Mouse (Mus musculus) testis, adult 2 months (tissue): ENCODE measurements around the gene Stat5b. TPM values are rescaled to one million over a fixed set of nuclear protein-coding genes. Genes with fewer than 3 reads are reported as not detected.

ENCODE experiments used
- H3K27ac ChIP-seq: fragments of 200-500 bp; 2 replicates; pipeline ENCODE4 v1.5.1; 2012; ENCODE audit warnings: low read depth, low read length; ENCODE audit not compliant: control insufficient read depth, insufficient read depth
- H3K27me3 ChIP-seq: fragments of 200-500 bp; 2 replicates; pipeline ENCODE4 v1.6.1; 2012; ENCODE audit warnings: mild to moderate bottlenecking, low read length, moderate library complexity; ENCODE audit not compliant: control insufficient read depth, insufficient read depth
- H3K36me3 ChIP-seq: fragments of 200-500 bp; 2 replicates; pipeline ENCODE4 v1.6.1; 2012; ENCODE audit warnings: mild to moderate bottlenecking, low read length; ENCODE audit not compliant: control insufficient read depth, insufficient read depth
- H3K4me1 ChIP-seq: fragments of 200-500 bp; 2 replicates; pipeline ENCODE4 v1.6.1; 2012; ENCODE audit warnings: low read length; ENCODE audit not compliant: control insufficient read depth, insufficient read depth
- H3K4me3 ChIP-seq: fragments of 200-500 bp; 2 replicates; pipeline ENCODE4 v1.5.1; 2012; ENCODE audit warnings: low read depth, mild to moderate bottlenecking, low read length, moderate library complexity, mixed read lengths; ENCODE audit not compliant: control insufficient read depth
- CTCF ChIP-seq: fragments of 200-500 bp; IDR thresholded peaks from 2 replicates; pipeline ENCODE4 v1.5.1; 2012; ENCODE audit warnings: low read depth, mild to moderate bottlenecking, inconsistent platforms, low read length, moderate library complexity; ENCODE audit not compliant: control insufficient read depth, insufficient read depth, insufficient replicate concordance
- POLR2A ChIP-seq: fragments of 200-500 bp; IDR thresholded peaks from 2 replicates; pipeline ENCODE4 v1.6.1; 2012; ENCODE audit warnings: low read depth, mild to moderate bottlenecking, inconsistent platforms, low read length, moderate library complexity; ENCODE audit not compliant: control insufficient read depth
- polyA plus RNA-seq: library from polyadenylated mRNA; depleted of rRNA; stranded (reverse); fragments of >200 nt; gene quantifications from 2 replicates; pipeline ENCODE4 v1.2.3, GENCODE M21; 2012; rRNA removed

Gene Stat5b
- polyA plus RNA-seq, 1 experiment = 1.9 TPM

DNA sequence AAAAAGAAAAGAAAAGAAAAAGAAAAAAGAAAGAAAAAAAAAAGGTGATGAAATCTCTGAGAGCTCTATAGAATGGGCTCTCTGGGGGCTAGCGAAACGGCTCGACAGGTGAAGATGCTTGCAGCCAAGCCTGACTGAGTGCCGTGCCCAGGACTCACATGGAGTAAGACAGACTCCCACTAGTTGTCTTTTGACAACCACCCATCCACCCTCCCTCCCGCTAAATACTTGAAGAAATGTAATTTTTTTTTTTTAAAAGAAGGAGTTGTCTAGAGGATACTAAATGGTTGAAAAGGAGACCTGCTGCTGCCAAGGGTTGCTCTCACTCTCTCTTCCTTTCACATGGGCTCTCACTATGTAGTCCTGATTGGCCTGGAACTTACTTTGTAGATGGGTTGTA lies 111.8 kb downstream of the Stat5b start:
- H3K27me3 ChIP-seq = no peaks in the 10 kb centered on the region
- no peak overlapping the region for H3K4me3 ChIP-seq
- H3K27ac ChIP-seq = no peak overlapping the region
- H3K36me3 ChIP-seq = no peaks in the 10 kb centered on the region
- no peak for TF ChIP-seq POLR2A
- H3K4me1 ChIP-seq = peaks cover 16% of the 10 kb centered on the region

DNA sequence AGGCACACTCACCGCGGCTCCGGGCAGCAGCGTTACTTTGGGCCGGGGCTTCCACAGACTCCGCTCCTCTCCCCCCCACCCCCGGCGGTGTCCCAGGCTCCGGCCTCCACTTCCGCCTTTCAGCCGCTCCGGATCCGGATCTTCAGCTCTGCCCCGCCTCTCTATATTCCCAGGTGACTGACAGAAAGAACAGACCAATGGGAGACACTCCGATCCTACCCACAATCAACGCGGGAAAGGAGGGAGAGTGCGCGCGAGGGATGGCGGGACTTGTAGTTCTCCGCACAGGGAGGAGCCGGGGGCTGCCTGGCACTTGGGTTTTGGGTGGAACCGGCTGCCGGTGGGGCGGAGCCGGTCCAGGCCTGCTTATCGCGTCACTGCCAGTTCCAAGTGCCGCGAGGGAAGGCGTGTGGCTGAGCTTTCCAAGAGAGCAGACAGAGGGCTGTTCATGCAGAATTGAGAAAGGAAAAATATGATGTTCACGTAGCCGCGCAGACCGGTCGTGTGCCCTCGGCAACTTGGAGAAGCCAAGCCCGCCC lies 112.4 kb downstream of the Stat5b start, which contains the start of gene Rab5c:
Gene Rab5c (minus strand): TSS at position 150 of the 539 bp plus-strand sequence.
- peaks cover 16% of the 10 kb centered on the region for H3K4me1 ChIP-seq
- no peaks in the 10 kb centered on the region; the same call in 1 of the 2 replicates for H3K36me3 ChIP-seq
- H3K27me3 ChIP-seq = no peaks in the 10 kb centered on the region
- TF ChIP-seq CTCF = no peak
- TF ChIP-seq POLR2A = peak; percentile 26
- H3K4me3 ChIP-seq = peak within 1 kb of the TSS; percentile 86
- peak within 1 kb of the TSS; percentile 62 for H3K27ac ChIP-seq

DNA sequence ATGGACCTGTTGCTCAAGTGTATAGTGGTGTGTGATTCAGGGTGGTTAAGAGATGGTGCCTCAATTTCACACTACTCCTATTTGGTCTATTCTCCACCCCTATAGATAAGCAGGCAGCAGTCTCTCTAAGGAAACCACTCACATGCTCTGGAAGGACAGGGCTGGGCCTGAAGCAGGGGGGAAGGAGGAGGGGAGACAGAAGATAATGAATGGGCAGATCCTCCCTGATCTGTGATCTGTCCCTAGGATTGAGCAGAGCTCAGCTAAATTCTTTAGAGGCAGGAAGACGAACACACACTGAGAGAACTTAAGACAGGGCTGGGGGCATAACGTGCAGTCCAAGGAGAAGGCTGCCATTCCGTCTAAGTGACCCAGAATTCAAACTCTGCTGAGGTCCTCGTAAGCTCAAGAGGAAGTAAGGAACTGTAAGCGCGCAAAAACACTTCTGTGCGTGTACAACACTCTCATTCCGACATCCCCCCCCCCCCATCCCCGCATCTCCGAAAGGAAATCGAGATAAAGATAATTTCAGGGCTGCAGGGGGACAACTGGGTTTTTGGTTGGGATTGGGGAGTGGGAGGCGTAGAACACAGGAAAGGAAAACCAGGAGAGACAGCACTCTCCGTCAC lies 113.3 kb downstream of the Stat5b start:
- H3K4me3 ChIP-seq = peak overlapping the region; percentile 86
- peak overlapping the region; percentile 62 for H3K27ac ChIP-seq
- H3K4me1 ChIP-seq = peaks cover 16% of the 10 kb centered on the region
- H3K27me3 ChIP-seq = no peaks in the 10 kb centered on the region
- TF ChIP-seq CTCF (no peak), POLR2A (no peak)
- H3K36me3 ChIP-seq = no peaks in the 10 kb centered on the region; the same call in 1 of the 2 replicates

DNA sequence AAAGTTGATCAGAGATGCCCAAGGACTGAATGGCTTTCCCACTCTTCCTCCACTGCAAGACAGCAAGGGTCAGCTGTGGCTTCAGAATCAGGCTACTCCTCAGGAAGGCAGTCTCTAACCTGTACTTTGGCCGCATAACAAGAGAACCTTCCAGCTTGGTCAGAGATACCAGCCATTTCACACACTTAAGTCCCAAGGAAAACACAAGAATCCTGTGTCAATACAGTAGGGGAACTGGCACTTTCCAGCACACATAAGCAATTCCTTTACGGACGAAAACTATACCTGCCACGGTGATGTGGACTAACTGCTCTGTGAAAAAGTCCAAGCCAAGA lies 113.8 kb downstream of the Stat5b start:
- H3K27ac ChIP-seq = no peak overlapping the region
- TF ChIP-seq CTCF = no peak
- no peak for TF ChIP-seq POLR2A
- peak overlapping the region; percentile 86; the same call in 1 of the 2 replicates for H3K4me3 ChIP-seq
- no peaks in the 10 kb centered on the region for H3K27me3 ChIP-seq
- H3K36me3 ChIP-seq = no peaks in the 10 kb centered on the region; the same call in 1 of the 2 replicates
- H3K4me1 ChIP-seq = peaks cover 16% of the 10 kb centered on the region

DNA sequence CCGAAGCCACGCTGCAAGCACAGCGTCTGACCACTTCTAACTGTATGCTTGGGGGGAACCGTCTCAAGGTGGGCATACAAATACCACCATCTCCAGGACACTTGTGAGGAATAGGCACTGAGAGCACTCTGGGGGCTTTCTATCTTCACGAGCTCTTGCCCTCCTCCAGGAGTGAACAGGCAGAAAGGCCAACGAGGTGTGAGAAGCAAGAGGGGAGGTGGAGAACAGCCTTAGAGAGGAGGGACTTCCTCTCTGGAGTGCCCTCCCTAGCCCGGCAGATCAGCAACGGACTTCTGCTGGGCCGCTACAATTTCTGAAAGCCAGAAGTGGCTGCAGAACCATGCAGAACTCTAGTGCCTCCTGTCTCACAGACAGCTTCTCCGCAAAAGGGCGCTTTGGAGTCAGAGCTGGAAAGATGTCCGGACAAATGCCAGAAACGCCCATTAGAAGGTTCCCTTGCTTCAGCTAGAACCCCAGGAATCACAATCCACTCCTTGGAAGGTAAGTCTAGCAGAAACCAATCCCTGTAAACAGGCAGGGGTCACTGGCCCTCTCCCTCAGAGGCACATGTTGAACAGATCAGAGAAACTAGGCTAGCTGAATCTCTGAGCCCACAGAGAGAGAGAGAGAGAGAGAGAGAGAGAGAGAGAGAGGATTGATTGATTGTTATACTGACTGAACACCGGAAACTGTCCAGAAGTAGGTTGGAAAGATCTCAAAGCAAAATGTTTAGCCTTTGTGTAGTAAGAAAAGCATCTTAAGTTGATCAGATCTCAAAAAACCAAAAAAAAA lies 114.4 kb downstream of the Stat5b start:
- Histone ChIP-seq H3K27me3 (no peaks in the 10 kb centered on the region), H3K36me3 (no peaks in the 10 kb centered on the region; the same call in 1 of the 2 replicates), H3K27ac (no peak overlapping the region), H3K4me3 (no peak overlapping the region), H3K4me1 (peaks cover 16% of the 10 kb centered on the region)
- TF ChIP-seq POLR2A (no peak), CTCF (no peak)

DNA sequence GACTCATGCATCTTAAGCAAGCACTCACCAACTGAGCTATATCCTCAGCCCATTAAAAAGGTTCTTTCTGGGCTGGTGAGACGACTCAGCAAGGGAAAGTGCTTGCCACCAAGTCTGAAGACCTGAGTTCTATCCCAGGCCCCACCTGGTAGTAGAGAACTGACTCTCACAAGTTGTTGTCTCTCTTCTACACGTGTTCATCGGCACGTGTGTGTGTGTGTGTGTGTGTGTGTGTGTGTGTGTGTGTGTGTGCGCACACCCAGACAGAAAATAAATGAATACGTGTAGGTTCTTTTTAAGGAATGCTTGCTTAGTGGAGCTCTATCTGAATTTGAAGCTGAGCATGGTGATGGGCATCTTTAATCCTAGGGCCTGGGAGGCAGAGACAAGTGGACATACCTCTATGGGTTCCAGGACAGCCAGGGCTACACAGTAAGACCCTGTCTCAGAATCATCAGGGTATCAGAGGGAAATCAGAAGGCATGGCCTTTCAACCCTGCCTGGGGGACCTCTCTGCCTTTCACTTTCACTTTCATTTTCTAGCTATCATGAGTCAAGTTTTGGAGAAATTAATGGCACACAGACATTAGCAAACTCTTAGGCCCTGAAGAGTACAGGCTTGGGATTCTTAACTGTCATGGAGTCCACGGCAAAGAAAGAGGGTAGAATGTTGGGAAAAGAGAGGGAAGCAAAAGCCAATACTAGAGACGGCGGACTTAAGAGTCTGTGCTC lies 115.2 kb downstream of the Stat5b start:
- no peak overlapping the region for H3K27ac ChIP-seq
- TF ChIP-seq CTCF (no peak), POLR2A (no peak)
- H3K27me3 ChIP-seq = no peaks in the 10 kb centered on the region
- peaks cover 16% of the 10 kb centered on the region for H3K4me1 ChIP-seq
- no peak overlapping the region for H3K4me3 ChIP-seq
- no peaks in the 10 kb centered on the region; the same call in 1 of the 2 replicates for H3K36me3 ChIP-seq

Other genes starting within 250 kb of the Stat5b start
- gene Nkiras2, start 231.5 kb downstream of the Stat5b start, polyA plus RNA-seq = 245 and 266 TPM in 2 replicates
- gene Dnajc7, start 230.6 kb downstream of the Stat5b start, polyA plus RNA-seq = 104 and 150 TPM in 2 replicates
- 2.6 and 3.8 TPM in 2 replicates for gene Zfp385c, start 158.3 kb downstream of the Stat5b start, polyA plus RNA-seq
- gene Dhx58, start 146.5 kb downstream of the Stat5b start, polyA plus RNA-seq = 31.5 and 32.0 TPM in 2 replicates
- 24.0 and 26.3 TPM in 2 replicates for gene Kat2a, start 138.3 kb downstream of the Stat5b start, polyA plus RNA-seq
- gene Hspb9, start 136.9 kb downstream of the Stat5b start, polyA plus RNA-seq = 1,348 and 1,420 TPM in 2 replicates
- gene Rab5c, start 112.5 kb downstream of the Stat5b start, polyA plus RNA-seq = 90.2 and 90.7 TPM in 2 replicates
- gene Kcnh4, start 90.8 kb downstream of the Stat5b start, polyA plus RNA-seq = 0.40 and 0.51 TPM in 2 replicates
- gene Hcrt, start 87.8 kb downstream of the Stat5b start, polyA plus RNA-seq = 0.36 TPM in 1 of 2 replicates, not detected in the other
- 1.3 and 1.6 TPM in 2 replicates for gene Ghdc, start 79.8 kb downstream of the Stat5b start, polyA plus RNA-seq
- gene Stat5a, start 8.6 kb upstream of the Stat5b start, polyA plus RNA-seq = 4.0 and 6.6 TPM in 2 replicates
- gene Stat3, start 88.8 kb upstream of the Stat5b start, polyA plus RNA-seq = 25.0 and 30.2 TPM in 2 replicates
- 5.1 and 6.1 TPM in 2 replicates for gene Cavin1, start 120.2 kb upstream of the Stat5b start, polyA plus RNA-seq
- gene Atp6v0a1, start 158.7 kb upstream of the Stat5b start, polyA plus RNA-seq = 18.1 and 23.7 TPM in 2 replicates
- gene Naglu, start 219.3 kb upstream of the Stat5b start, polyA plus RNA-seq = 46.2 and 46.3 TPM in 2 replicates
- 0.66 and 0.88 TPM in 2 replicates for gene Hsd17b1, start 227.7 kb upstream of the Stat5b start, polyA plus RNA-seq
- 21.0 and 21.7 TPM in 2 replicates for gene Coasy, start 231.8 kb upstream of the Stat5b start, polyA plus RNA-seq
- 6.4 and 6.7 TPM in 2 replicates for gene Mlx, start 236.6 kb upstream of the Stat5b start, polyA plus RNA-seq
- 77.6 and 77.9 TPM in 2 replicates for gene Psmc3ip, start 244.7 kb upstream of the Stat5b start, polyA plus RNA-seq